Mouse (Mus musculus) CH12.LX (cell line): Measurements from ENCODE around the gene Rabggta.

Experiments
- CHD2 ChIP-seq: IDR thresholded peaks from 2 replicates; pipeline ENCODE4 v1.6.1; 2011; ENCODE audit warnings: low read length, improper control_type of control experiment
- CTCF ChIP-seq, 2 experiments: IDR thresholded peaks in 1 of 2; conservative IDR thresholded peaks in 1 of 2; 2 replicates each; pipeline ENCODE4 v1.5.1; 2011 to 2012; ENCODE audit warnings: low read depth in 2 of 2, low read length in 2 of 2, improper control_type of control experiment in 1 of 2, inconsistent platforms in 1 of 2, mild to moderate bottlenecking in 1 of 2, moderate library complexity in 1 of 2
- EP300 ChIP-seq: IDR thresholded peaks from 2 replicates; pipeline ENCODE4 v1.6.1; 2011; ENCODE audit warnings: low read length, improper control_type of control experiment
- KAT2A ChIP-seq: IDR thresholded peaks from 2 replicates; pipeline ENCODE4 v1.6.1; 2012; ENCODE audit warnings: low read length, improper control_type of control experiment, inconsistent platforms; ENCODE audit not compliant: insufficient replicate concordance
- POLR2A ChIP-seq: IDR thresholded peaks from 2 replicates; pipeline ENCODE4 v1.6.1; 2011; ENCODE audit warnings: low read depth, mild to moderate bottlenecking, improper control_type of control experiment, low read length
- RAD21 ChIP-seq: IDR thresholded peaks from 2 replicates; pipeline ENCODE4 v1.6.1; 2011; ENCODE audit warnings: low read depth, mild to moderate bottlenecking, low read length, improper control_type of control experiment, moderate library complexity
- TBP ChIP-seq: conservative IDR thresholded peaks from 2 replicates; pipeline ENCODE4 v1.6.1; 2011; ENCODE audit warnings: low read depth, low read length, improper control_type of control experiment
- ZKSCAN1 ChIP-seq: IDR thresholded peaks from 2 replicates; pipeline ENCODE4 v1.6.1; 2012; ENCODE audit warnings: low read depth, inconsistent platforms, low read length, improper control_type of control experiment, borderline replicate concordance
- ZMIZ1 ChIP-seq: IDR thresholded peaks from 2 replicates; pipeline ENCODE4 v1.6.1; 2012; ENCODE audit warnings: low read depth, mild to moderate bottlenecking, inconsistent platforms, low read length, improper control_type of control experiment

- no peak for TF ChIP-seq TBP
- no peak for TF ChIP-seq CTCF (conservative IDR thresholded peaks at IDR 0.05 in 1 of 2, IDR thresholded peaks at IDR 0.05 in 1 of 2; ENCODE audit: low read depth in 2 of 2, low read length in 2 of 2)
- no peak for TF ChIP-seq ZKSCAN1
- no peak for TF ChIP-seq RAD21
- peak; percentile 81 for TF ChIP-seq EP300
- no peak for TF ChIP-seq KAT2A
- no peak for TF ChIP-seq CHD2
- no peak for TF ChIP-seq POLR2A
- no peak for TF ChIP-seq ZMIZ1
Observed at GRCm38 (mm10) chr14:55724411-55724871, 2.4 kb upstream of the Rabggta start.
